Mouse (Mus musculus) adrenal gland, postnatal 36 days (tissue): ENCODE measurements around the gene Gabpa. TPM values are rescaled to one million over a fixed set of nuclear protein-coding genes. Genes with fewer than 3 reads are reported as not detected.

Experiments used
- DNase-seq, 2 experiments: peaks; one replicate each; pipeline ENCODE4 v3.0.0; 2021; ENCODE audit warnings: mixed read lengths in 1 of 2
- long read RNA-seq, 2 experiments: library from polyadenylated mRNA; stranded (forward); transcript quantifications; one replicate each; pipeline ENCODE4 v2.0.0; 2021; ENCODE audit warnings: borderline sequencing depth in 2 of 2
- total RNA-seq, 2 experiments: library from RNA; stranded (reverse); gene quantifications; 2 replicates each; pipeline ENCODE4 v1.2.3; 2021

The Gabpa gene
- 10 to 100 TPM; 37.7 to 46.1 TPM for total RNA-seq
- long read RNA-seq, experiment 1, full-length matches to known transcripts: 14 of 19 reads
- long read RNA-seq, experiment 1, partial matches to known transcripts: 0 of 19 reads
- long read RNA-seq, experiment 1, other reads (novel, unspliced or antisense): 5 of 19 reads
- long read RNA-seq, experiment 2, full-length matches to known transcripts: 8 of 10 reads
- long read RNA-seq, experiment 2, partial matches to known transcripts: 1 of 10 reads
- long read RNA-seq, experiment 2, other reads (novel, unspliced or antisense): 1 of 10 reads

- DNase-seq: peak; percentile 93
Observed at GRCm38 (mm10) chr16:84834745-84835440, at the start of gene Gabpa. Gabpa (plus strand) TSS chr16:84834925.

GRCm38 (mm10) chr16:84784966-84785365, 49.8 kb upstream of the Gabpa start:
- no peak for DNase-seq

- DNase-seq: no peak
Observed at GRCm38 (mm10) chr16:84790595-84791165, 44.0 kb upstream of the Gabpa start.

GRCm38 (mm10) chr16:84793401-84793800, 41.3 kb upstream of the Gabpa start:
- no peak for DNase-seq

- DNase-seq: no peak
Observed at GRCm38 (mm10) chr16:84795337-84795736, 39.4 kb upstream of the Gabpa start.

- no peak for DNase-seq
Observed at GRCm38 (mm10) chr16:84796678-84797077, 38.0 kb upstream of the Gabpa start.

GRCm38 (mm10) chr16:84800038-84800437, 34.7 kb upstream of the Gabpa start:
- no peak for DNase-seq

GRCm38 (mm10) chr16:84802217-84802616, 32.5 kb upstream of the Gabpa start:
- peak; percentile 73 to 77 for DNase-seq

- peak in 1 of 2 experiments; percentile 6 for DNase-seq
Observed at GRCm38 (mm10) chr16:84804866-84805265, 29.9 kb upstream of the Gabpa start.

- DNase-seq: no peak
Observed at GRCm38 (mm10) chr16:84806175-84806574, 28.6 kb upstream of the Gabpa start.

- DNase-seq: no peak
Observed at GRCm38 (mm10) chr16:84807874-84808273, 26.9 kb upstream of the Gabpa start.

GRCm38 (mm10) chr16:84810254-84810653, 24.5 kb upstream of the Gabpa start:
- DNase-seq: no peak

GRCm38 (mm10) chr16:84813852-84814251, 20.9 kb upstream of the Gabpa start:
- DNase-seq: no peak

GRCm38 (mm10) chr16:84814511-84814910, 20.2 kb upstream of the Gabpa start:
- no peak for DNase-seq

- DNase-seq: peak; percentile 11 to 59
Observed at GRCm38 (mm10) chr16:84817423-84817822, 17.3 kb upstream of the Gabpa start.

- no peak for DNase-seq
Observed at GRCm38 (mm10) chr16:84825009-84825408, 9.7 kb upstream of the Gabpa start.

GRCm38 (mm10) chr16:84831696-84832095, 3.0 kb upstream of the Gabpa start:
- DNase-seq: peak; percentile 28 to 30

GRCm38 (mm10) chr16:84832736-84833135, 2.0 kb upstream of the Gabpa start:
- peak; percentile 15 to 41 for DNase-seq

GRCm38 (mm10) chr16:84834344-84834743, 381 bp upstream of the Gabpa start:
- peak; percentile 69 to 79 for DNase-seq

GRCm38 (mm10) chr16:84835441-84835822, 707 bp downstream of the Gabpa start, which contains the start of gene Atp5j:
Atp5j (minus strand) TSS chr16:84835625.
- peak; percentile 91 to 94 for DNase-seq

GRCm38 (mm10) chr16:84835823-84836743, 1.4 kb downstream of the Gabpa start:
- peak; percentile 63 to 73 for DNase-seq

- no peak for DNase-seq
Observed at GRCm38 (mm10) chr16:84838576-84838975, 3.9 kb downstream of the Gabpa start.
